Mouse (Mus musculus) heart, postnatal 10 days (tissue): ENCODE data around the gene Hpn. TPM values are rescaled to one million over a fixed set of nuclear protein-coding genes. Genes with fewer than 3 reads are reported as not detected.

Experiments
- DNase-seq, 2 experiments: peaks; one replicate each; pipeline ENCODE4 v3.0.0; 2021
- intact Hi-C: fragments of 180-260 bp; cut with DNase I; formaldehyde crosslinking; loops from one replicate; pipeline ENCODE4 v1.15.1; 2025
- total RNA-seq, 2 experiments: library from RNA; stranded (reverse); gene quantifications; 2 replicates each; pipeline ENCODE4 v1.2.3; 2021

Hpn gene
- total RNA-seq, 2 experiments from 2014 or later = 2.5 to 3.0 TPM

GRCm38 (mm10) chr7:31085171-31085570, 29.9 kb downstream of the Hpn start:
- DNase-seq = peak; percentile 62 to 71
- intact Hi-C loops = no loop called here

GRCm38 (mm10) chr7:31084140-31084539, 30.9 kb downstream of the Hpn start:
- DNase-seq = no peak
- intact Hi-C loops = no loop called here

- peak; percentile 85 to 87 for DNase-seq
- intact Hi-C loops = loop anchor here (2.0 kb wide), 1 partner anchor 14 kb away; no protein-coding TSS in a partner anchor
Measured at GRCm38 (mm10) chr7:31082831-31083588, 32.1 kb downstream of the Hpn start.

- intact Hi-C loops = loop anchor here (2.0 kb wide), 1 partner anchor 15 kb away; no protein-coding TSS in a partner anchor
- DNase-seq = no peak
Measured at GRCm38 (mm10) chr7:31082106-31082505, 33.0 kb downstream of the Hpn start.

- intact Hi-C loops = no loop called here
- DNase-seq = no peak
Measured at GRCm38 (mm10) chr7:31081106-31081505, 34.0 kb downstream of the Hpn start.

GRCm38 (mm10) chr7:31080611-31081010, 34.5 kb downstream of the Hpn start:
- no peak for DNase-seq
- intact Hi-C loops = no loop called here

- no peak for DNase-seq
- intact Hi-C loops = loop anchor here (5.0 kb wide), 1 partner anchor 207 kb away; no protein-coding TSS in a partner anchor
Measured at GRCm38 (mm10) chr7:31079670-31080069, 35.4 kb downstream of the Hpn start.

- DNase-seq = peak; percentile 69 to 79
- intact Hi-C loops = loop anchor here (1.0 to 5.0 kb wide), 2 partner anchors 19 to 206 kb away; partner anchors contain the start of gene Lgi4
Measured at GRCm38 (mm10) chr7:31077885-31078445, 37.1 kb downstream of the Hpn start.

- DNase-seq = no peak
- intact Hi-C loops = loop anchor here (5.0 kb wide), 1 partner anchor 205 kb away; no protein-coding TSS in a partner anchor
Measured at GRCm38 (mm10) chr7:31077470-31077869, 37.6 kb downstream of the Hpn start.

GRCm38 (mm10) chr7:31076492-31076891, 38.6 kb downstream of the Hpn start, which contains the start of gene Fxyd3:
Gene Fxyd3, minus strand, starts transcription at chr7:31076704.
- intact Hi-C loops = loop anchor here (5.0 kb wide), 1 partner anchor 204 kb away; no protein-coding TSS in a partner anchor
- no peak for DNase-seq

- intact Hi-C loops = loop anchor here (5.0 kb wide), 1 partner anchor 202 kb away; no protein-coding TSS in a partner anchor
- DNase-seq = no peak
Measured at GRCm38 (mm10) chr7:31074713-31075069, 40.4 kb downstream of the Hpn start.

- intact Hi-C loops = no loop called here
- DNase-seq = no peak
Measured at GRCm38 (mm10) chr7:31074061-31074712, 40.9 kb downstream of the Hpn start.

GRCm38 (mm10) chr7:31073546-31073945, 41.5 kb downstream of the Hpn start:
- no peak for DNase-seq
- intact Hi-C loops = no loop called here

GRCm38 (mm10) chr7:31072326-31072725, 42.8 kb downstream of the Hpn start:
- intact Hi-C loops = no loop called here
- DNase-seq = no peak

GRCm38 (mm10) chr7:31070324-31070723, 44.8 kb downstream of the Hpn start:
- DNase-seq = no peak
- intact Hi-C loops = no loop called here

- intact Hi-C loops = no loop called here
- DNase-seq = no peak
Measured at GRCm38 (mm10) chr7:31069491-31069890, 45.6 kb downstream of the Hpn start.

GRCm38 (mm10) chr7:31067836-31068235, 47.3 kb downstream of the Hpn start:
- intact Hi-C loops = no loop called here
- DNase-seq = peak; percentile 47 to 63

GRCm38 (mm10) chr7:31063074-31063560, 52.0 kb downstream of the Hpn start:
- DNase-seq = no peak
- intact Hi-C loops = no loop called here

GRCm38 (mm10) chr7:31060621-31061010, 54.5 kb downstream of the Hpn start:
- intact Hi-C loops = no loop called here
- no peak for DNase-seq

- intact Hi-C loops = loop anchor here (1.0 to 5.0 kb wide), 3 partner anchors 18 to 117 kb away; no protein-coding TSS in a partner anchor
- DNase-seq = no peak
Measured at GRCm38 (mm10) chr7:31059919-31060620, 55.0 kb downstream of the Hpn start.
